Comparison of ENCODE assay signal across 15 mouse cellular contexts in genomic region chr3:37904188-37904587, GRCm38 (mm10).
"Had no signal": no experiment of that assay in that cellular context is flagged by ENCODE, and none has a peak within 500 bp of the region (broad histone marks: within the 10 kb centered on the region; RNA-seq: fewer than 3 reads in every experiment).

No protein-coding gene starts in this region.

- H3K27ac ChIP-seq: neural tube, embryonic 15.5 days; stomach, embryonic 15.5 days; stomach, postnatal 0 days had no signal

- H3K4me3 ChIP-seq: neural tube, embryonic 15.5 days; stomach, embryonic 15.5 days had no signal

- DNase-seq: retina, postnatal 1 day; right cerebral cortex, adult 18-20 months; right cerebral cortex, postnatal 14 days; right cerebral cortex, postnatal 25 days; right cerebral cortex, postnatal 4 days; spleen, adult 18-20 months; thymus, adult 18-20 months; thymus, adult 2 months; thymus, postnatal 14 days; thymus, postnatal 25 days; thymus, postnatal 36 days; thymus, postnatal 4 days had no signal

- H3K4me2 ChIP-seq: neural tube, embryonic 15.5 days; stomach, embryonic 15.5 days had no signal

- H3K27me3 ChIP-seq: stomach, embryonic 15.5 days had no signal

- H3K9me3 ChIP-seq: neural tube, embryonic 15.5 days; stomach, embryonic 15.5 days had no signal

- H3K36me3 ChIP-seq: neural tube, embryonic 15.5 days; stomach, embryonic 15.5 days had no signal

- H3K9ac ChIP-seq: neural tube, embryonic 15.5 days; stomach, embryonic 15.5 days had no signal
